Mouse (Mus musculus) cortical plate, adult 2 months (tissue): ENCODE data around the gene Fam43a.

ENCODE experiments used
- CTCF ChIP-seq: fragments of 200-500 bp; IDR thresholded peaks from 2 replicates; pipeline ENCODE4 v1.5.1; 2011; ENCODE audit warnings: mild to moderate bottlenecking, control low read depth, low read length; ENCODE audit not compliant: insufficient read depth; ENCODE audit errors: extremely low read depth
- POLR2A ChIP-seq: fragments of 200-500 bp; IDR thresholded peaks from 2 replicates; pipeline ENCODE4 v1.6.1; 2011; ENCODE audit warnings: mild to moderate bottlenecking, low read length, control low read depth; ENCODE audit not compliant: insufficient read depth; ENCODE audit errors: extremely low read depth

DNA sequence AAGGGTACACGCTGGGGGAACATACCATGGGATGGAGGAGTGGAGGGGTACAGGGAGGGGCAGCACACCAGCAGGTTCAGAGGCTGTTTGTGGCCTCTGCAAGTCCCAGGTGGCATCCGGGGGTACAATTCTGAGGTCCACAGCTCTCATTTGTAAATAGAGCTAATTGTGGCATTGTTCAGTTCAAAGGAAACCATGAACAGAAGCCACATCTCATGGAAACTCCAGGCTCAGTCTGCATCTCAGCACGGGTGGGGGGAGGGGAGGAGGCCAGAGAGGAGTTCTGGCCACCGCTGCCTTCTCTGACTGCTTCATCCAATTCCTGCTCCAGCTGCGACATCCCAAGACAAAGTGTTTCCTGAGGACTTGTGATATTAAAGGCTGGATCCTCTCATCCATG, 14.6 kb downstream of the Fam43a start:
- TF ChIP-seq CTCF = no peak
- no peak for TF ChIP-seq POLR2A
